Mouse (Mus musculus) liver, embryonic 11.5 days (tissue): ENCODE results near the gene Apoa5. TPM values are rescaled to one million over a fixed set of nuclear protein-coding genes. Genes with fewer than 3 reads are reported as not detected.
A peak's percentile ranks its signal among the peaks of the same experiment; 100 is the strongest.

Source experiments
- ATAC-seq: fragments of 200-750 bp; cut with Nextera tagmentation; replicated peaks from 2 replicates; pipeline ENCODE4 v1.8.0; 2017; ENCODE audit warnings: moderate number of reproducible peaks, mild to moderate bottlenecking, moderate TSS enrichment, moderate library complexity; ENCODE audit not compliant: low FRiP score
- DNase-seq: peaks from one replicate; pipeline ENCODE4 v3.0.0-alpha.2; 2017; ENCODE audit warnings: low spot score
- H3K27ac ChIP-seq: fragments of 300-500 bp; sonication (generic); 2 replicates; pipeline ENCODE4 v1.5.1; 2014; ENCODE audit warnings: mild to moderate bottlenecking, low read depth, low read length, control low read depth
- H3K27me3 ChIP-seq: fragments of 300-500 bp; sonication (generic); replicated peaks from 2 replicates; pipeline ENCODE4 v1.6.1; 2014; ENCODE audit warnings: low read length, mixed read lengths; ENCODE audit not compliant: control insufficient read depth, insufficient read depth
- H3K36me3 ChIP-seq: fragments of 300-500 bp; sonication (generic); 2 replicates; pipeline ENCODE4 v1.6.1; 2014; ENCODE audit warnings: mild to moderate bottlenecking, low read length, moderate library complexity, mixed read lengths; ENCODE audit not compliant: control insufficient read depth, insufficient read depth
- H3K4me1 ChIP-seq: fragments of 300-500 bp; sonication (generic); replicated peaks from 2 replicates; pipeline ENCODE4 v1.6.1; 2014; ENCODE audit warnings: low read length, mixed read lengths; ENCODE audit not compliant: control insufficient read depth, insufficient read depth
- H3K4me2 ChIP-seq: fragments of 300-500 bp; sonication (generic); 2 replicates; pipeline ENCODE4 v1.6.1; 2014; ENCODE audit warnings: mild to moderate bottlenecking, control low read depth, moderate library complexity
- H3K4me3 ChIP-seq: fragments of 300-500 bp; sonication (generic); 2 replicates; pipeline ENCODE4 v1.5.1; 2014; ENCODE audit warnings: low read depth, low read length, control low read depth
- H3K9ac ChIP-seq: fragments of 300-500 bp; sonication (generic); 2 replicates; pipeline ENCODE4 v1.6.1; 2014; ENCODE audit warnings: low read depth, low read length, control low read depth
- H3K9me3 ChIP-seq: fragments of 300-500 bp; sonication (generic); 2 replicates; pipeline ENCODE4 v1.6.1; 2016; ENCODE audit warnings: low read length, inconsistent platforms, mixed read lengths; ENCODE audit not compliant: control insufficient read depth
- whole genome bisulfite sequencing: fragments of 180-500 bp; shearing (Covaris S2); extraction: QIAGEN DNeasy Blood & Tissue Kit; methylation state at CpG from one replicate; pipeline ENCODE4 v1.1.7; 2014; 5-methylcytosine and 5-hydroxymethylcytosine counted together
- polyA plus RNA-seq: library from polyadenylated mRNA; unstranded; fragments of >200 nt; fragmentation: Nextera tagmentation; extraction: Ambion mirVana; gene quantifications from 2 replicates; pipeline ENCODE4 v1.2.1, GENCODE M21; 2014

The Apoa5 gene
- polyA plus RNA-seq, 1 experiment from 2014 or later, result 0.21 TPM

DNA sequence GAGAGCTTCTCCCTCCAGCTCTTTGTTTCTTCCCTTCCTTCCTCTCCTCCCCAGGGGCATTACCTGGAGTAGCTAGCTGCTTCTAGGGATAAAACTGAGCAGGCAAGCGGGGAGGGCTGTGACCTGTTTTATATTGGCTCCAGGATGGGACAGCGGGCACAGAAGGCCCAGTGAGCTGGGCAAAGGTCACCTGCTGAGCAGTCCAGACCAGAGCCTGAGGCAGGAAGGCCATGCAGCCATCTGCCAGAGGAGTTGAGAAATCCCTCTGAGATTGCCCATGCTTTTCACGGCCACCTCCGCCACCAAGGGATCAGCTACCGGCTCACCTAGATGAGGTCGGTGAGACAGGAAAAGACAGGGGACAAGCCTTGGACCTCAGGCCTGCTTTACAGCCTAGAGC lies 33.2 kb upstream of the Apoa5 start:
- H3K9ac ChIP-seq, result no peak overlapping the region
- DNase-seq (no peak), ATAC-seq (no peak)
- WGBS, result 81% methylated on average over 6 of the region's 6 CpGs
- no peak overlapping the region for H3K27ac ChIP-seq
- H3K4me1 ChIP-seq, result peaks cover 6% of the 10 kb centered on the region; the same call in 1 of the 2 replicates
- no peak overlapping the region for H3K4me2 ChIP-seq
- no peaks in the 10 kb centered on the region for H3K9me3 ChIP-seq
- no peak overlapping the region for H3K4me3 ChIP-seq
- no peaks in the 10 kb centered on the region; the same call in none of the 2 replicates for H3K27me3 ChIP-seq
- H3K36me3 ChIP-seq, result no peaks in the 10 kb centered on the region

DNA sequence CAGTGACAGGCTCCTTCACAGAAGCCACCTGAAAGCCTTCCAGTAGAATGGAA lies 33.0 kb upstream of the Apoa5 start, which contains the start of gene Apoc3:
Apoc3 (minus strand) TSS at position 41 of the 53 bp plus-strand sequence.
- Histone ChIP-seq H3K9ac (no peak within 1 kb of the TSS), H3K4me3 (no peak within 1 kb of the TSS), H3K27me3 (no peaks in the 10 kb centered on the region; the same call in none of the 2 replicates), H3K27ac (no peak within 1 kb of the TSS), H3K4me2 (no peak within 1 kb of the TSS), H3K9me3 (no peaks in the 10 kb centered on the region), H3K4me1 (peaks cover 5% of the 10 kb centered on the region; the same call in 1 of the 2 replicates), H3K36me3 (no peaks in the 10 kb centered on the region)
- DNase-seq (no peak), ATAC-seq (no peak)

DNA sequence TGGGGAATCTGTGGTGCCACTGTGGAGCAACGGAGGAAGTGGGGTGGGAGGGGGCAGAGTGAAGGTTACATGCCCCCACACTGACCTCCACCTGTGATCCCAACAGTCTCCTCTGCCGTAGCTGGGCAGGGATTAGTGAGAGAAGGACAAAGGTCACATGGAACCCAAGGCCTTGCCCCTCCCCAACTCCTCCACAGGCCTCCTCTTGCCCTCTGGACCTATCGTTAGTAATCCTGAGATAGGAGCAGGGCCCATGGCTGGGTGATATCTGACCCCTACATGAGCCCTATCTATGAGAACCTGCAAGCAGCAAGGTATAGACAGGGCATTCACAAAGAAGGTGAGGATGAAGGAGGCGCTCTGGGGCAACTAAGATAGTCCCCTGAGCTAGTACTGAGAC lies 32.8 kb upstream of the Apoa5 start:
- H3K4me1 ChIP-seq, result peaks cover 4% of the 10 kb centered on the region; the same call in 1 of the 2 replicates
- H3K36me3 ChIP-seq, result no peaks in the 10 kb centered on the region
- H3K27me3 ChIP-seq, result no peaks in the 10 kb centered on the region; the same call in none of the 2 replicates
- peak; percentile 76 for ATAC-seq
- H3K4me2 ChIP-seq, result no peak overlapping the region
- 36% methylated on average over 4 of the region's 4 CpGs for WGBS
- H3K4me3 ChIP-seq, result no peak overlapping the region
- H3K9me3 ChIP-seq, result no peaks in the 10 kb centered on the region
- H3K9ac ChIP-seq, result no peak overlapping the region
- no peak overlapping the region for H3K27ac ChIP-seq
- no peak for DNase-seq

DNA sequence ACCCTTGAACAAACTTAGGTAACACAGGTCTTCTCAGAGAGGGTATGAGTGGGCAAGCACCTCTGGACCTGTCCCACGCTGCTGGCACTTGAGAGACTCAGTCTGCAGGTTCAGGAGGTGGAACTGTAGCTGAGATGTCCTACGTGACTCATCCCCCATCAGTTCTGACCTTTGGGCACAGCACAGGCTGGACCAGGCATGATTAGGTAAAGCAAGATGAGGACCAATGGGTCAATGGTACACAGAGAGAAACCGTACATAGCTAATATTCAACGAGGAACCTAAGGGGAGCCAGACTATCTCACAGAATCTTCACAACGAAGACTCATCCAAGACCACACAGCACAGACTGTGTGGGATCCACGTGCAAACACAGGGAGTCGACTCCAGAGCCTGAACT lies 29.6 kb upstream of the Apoa5 start:
- ATAC-seq, result no peak

DNA sequence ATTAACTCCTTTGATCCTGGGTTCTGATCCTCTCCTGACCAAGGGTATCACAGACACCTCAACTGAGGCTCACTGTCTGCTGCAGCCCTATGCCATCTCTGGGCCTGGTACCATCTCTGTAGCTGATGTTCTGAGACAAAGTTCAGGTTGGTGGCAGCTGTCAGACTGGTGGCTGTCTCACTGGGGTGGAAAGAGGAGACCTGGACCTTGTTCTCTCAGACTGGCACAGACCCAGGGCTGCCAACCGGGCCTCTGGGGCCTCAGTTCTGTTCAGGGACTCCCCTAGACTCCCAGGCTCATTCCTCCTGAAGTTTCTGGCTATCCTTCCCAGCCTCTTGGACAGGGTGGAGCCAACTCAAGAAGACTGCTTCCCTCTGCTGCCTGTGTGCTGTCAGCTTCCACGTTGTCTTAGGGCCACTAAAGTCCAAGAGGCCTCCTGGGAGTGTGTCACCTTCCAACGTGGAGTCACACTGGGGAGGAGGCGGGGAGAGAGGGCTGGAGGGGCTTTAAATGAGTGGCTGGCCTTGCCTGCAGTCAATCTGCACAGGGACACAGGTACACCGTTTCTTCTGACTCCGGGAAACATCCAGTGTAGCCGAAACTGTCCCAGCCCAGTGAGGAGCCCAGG lies 27.8 kb upstream of the Apoa5 start, which contains the start of gene Apoa4:
Apoa4 (plus strand) TSS at position 171 of the 628 bp plus-strand sequence.
- Histone ChIP-seq H3K27ac (no peak within 1 kb of the TSS), H3K36me3 (no peaks in the 10 kb centered on the region), H3K9me3 (no peaks in the 10 kb centered on the region), H3K4me3 (no peak within 1 kb of the TSS), H3K4me1 (peaks cover under 1% of the 10 kb centered on the region; the same call in 1 of the 2 replicates), H3K9ac (no peak within 1 kb of the TSS), H3K4me2 (no peak within 1 kb of the TSS), H3K27me3 (no peaks in the 10 kb centered on the region)
- ATAC-seq (no peak), DNase-seq (no peak)
- WGBS, result 61% methylated on average over 7 of the region's 7 CpGs

More for the DNA sequence above, 29.6 kb upstream of the Apoa5 start:
- Histone ChIP-seq H3K4me1 (peaks cover 4% of the 10 kb centered on the region; the same call in 1 of the 2 replicates), H3K9me3 (no peaks in the 10 kb centered on the region), H3K9ac (no peak overlapping the region), H3K4me2 (no peak overlapping the region), H3K36me3 (no peaks in the 10 kb centered on the region), H3K27ac (no peak overlapping the region), H3K4me3 (no peak overlapping the region), H3K27me3 (no peaks in the 10 kb centered on the region)
- no peak for DNase-seq
- WGBS, result 78% methylated on average over 7 of the region's 7 CpGs

DNA sequence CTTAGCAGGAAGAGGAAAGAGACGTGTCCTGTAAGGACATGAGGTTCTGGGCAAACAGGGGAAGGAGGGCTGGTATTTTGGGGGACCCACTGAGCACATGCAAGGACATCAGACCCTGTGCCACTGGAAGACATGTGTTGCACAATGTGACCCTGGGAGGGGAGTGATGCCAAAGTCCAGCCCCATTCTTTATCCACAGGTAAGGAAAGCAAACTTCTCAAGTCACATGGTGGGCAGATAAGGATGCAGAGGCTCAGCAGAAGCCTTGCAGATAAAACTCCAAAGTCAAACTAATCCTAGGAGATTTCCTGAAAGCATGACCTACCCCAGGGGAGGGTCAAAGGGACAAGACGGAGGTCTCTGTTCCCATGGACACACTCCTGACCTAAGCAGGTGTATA lies 26.6 kb upstream of the Apoa5 start:
- Histone ChIP-seq H3K4me1 (no peaks in the 10 kb centered on the region; the same call in 1 of the 2 replicates), H3K9me3 (no peaks in the 10 kb centered on the region), H3K4me2 (no peak overlapping the region), H3K27me3 (no peaks in the 10 kb centered on the region), H3K9ac (no peak overlapping the region), H3K36me3 (no peaks in the 10 kb centered on the region), H3K27ac (no peak overlapping the region), H3K4me3 (no peak overlapping the region)
- ATAC-seq (no peak), DNase-seq (no peak)
- WGBS, result 66% methylated on average over 2 of the region's 2 CpGs

DNA sequence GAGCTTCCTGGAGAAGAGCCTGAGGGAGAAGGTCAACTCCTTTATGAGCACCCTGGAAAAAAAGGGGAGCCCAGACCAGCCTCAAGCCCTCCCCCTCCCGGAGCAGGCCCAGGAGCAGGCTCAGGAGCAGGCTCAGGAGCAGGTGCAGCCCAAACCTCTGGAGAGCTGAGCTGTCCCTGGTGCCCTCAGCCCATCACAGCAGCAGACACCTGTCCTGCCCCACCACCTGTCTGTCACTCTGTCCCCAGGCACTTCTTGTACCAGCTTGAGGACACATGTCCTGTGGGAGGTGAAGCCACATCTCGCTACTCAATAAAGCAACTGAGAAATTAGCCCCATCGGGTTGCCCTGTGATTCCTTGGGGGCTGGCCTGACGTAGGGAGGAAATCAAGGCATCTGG lies 25.3 kb upstream of the Apoa5 start:
- no peaks in the 10 kb centered on the region for H3K9me3 ChIP-seq
- no peaks in the 10 kb centered on the region for H3K36me3 ChIP-seq
- 80% methylated on average over 4 of the region's 4 CpGs for WGBS
- H3K4me2 ChIP-seq, result no peak overlapping the region
- no peak for DNase-seq
- H3K27me3 ChIP-seq, result no peaks in the 10 kb centered on the region
- H3K27ac ChIP-seq, result no peak overlapping the region
- no peak overlapping the region for H3K9ac ChIP-seq
- no peak for ATAC-seq
- H3K4me1 ChIP-seq, result no peaks in the 10 kb centered on the region; the same call in 1 of the 2 replicates
- no peak overlapping the region for H3K4me3 ChIP-seq

DNA sequence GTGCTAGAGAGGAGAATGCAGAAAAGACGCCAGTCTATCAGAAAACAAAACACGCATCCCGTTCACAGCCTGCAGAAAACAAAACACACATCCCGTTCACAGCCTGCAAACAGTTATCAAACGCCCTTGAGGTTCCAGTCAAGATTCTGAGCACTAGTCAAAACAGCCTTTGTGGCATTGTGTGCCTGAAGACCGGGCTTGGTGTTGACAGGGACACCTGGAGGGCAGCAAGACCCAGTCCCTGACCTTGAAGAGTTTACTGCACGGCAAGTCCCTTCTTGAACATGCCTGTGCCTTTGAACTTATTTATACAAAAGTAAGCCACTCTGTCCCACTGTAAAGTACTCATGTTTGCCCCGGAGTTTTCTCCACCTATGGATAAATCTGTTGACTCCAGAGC lies 24.8 kb upstream of the Apoa5 start:
- 71% methylated on average over 8 of the region's 8 CpGs for WGBS
- no peak overlapping the region for H3K27ac ChIP-seq

DNA sequence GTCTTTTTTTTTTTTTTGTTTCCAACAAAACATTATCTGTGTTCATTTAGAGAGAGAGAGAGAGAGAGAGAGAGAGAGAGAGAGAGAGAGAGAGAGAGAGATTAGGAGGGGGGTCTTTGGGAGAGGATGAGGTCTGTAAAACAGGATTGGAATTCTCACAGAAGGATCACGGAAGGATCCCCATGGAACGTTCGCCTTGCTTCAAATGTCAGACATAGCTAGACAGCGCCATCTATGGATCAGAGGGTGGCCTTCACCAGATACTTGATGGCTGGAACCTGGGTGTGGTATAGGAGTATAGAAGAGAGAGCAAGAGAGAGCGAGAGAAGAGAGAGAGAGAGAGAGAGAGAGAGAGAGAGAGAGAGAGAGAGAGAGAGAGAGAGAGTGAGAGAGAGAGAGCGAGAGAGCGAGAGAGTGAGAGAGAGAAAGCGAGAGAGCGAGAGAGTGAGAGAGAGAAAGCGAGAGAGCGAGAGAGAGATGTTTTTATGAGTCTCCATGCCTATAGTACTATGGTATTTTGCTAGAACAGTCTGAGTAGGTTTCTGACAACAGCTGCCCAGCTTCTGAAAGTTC lies 21.6 kb upstream of the Apoa5 start:
- ATAC-seq, result no peak; the same call in 1 of the 2 replicates
- Histone ChIP-seq H3K27ac (no peak overlapping the region), H3K27me3 (no peaks in the 10 kb centered on the region), H3K4me3 (no peak overlapping the region), H3K9ac (no peak overlapping the region), H3K4me1 (no peaks in the 10 kb centered on the region), H3K36me3 (no peaks in the 10 kb centered on the region), H3K4me2 (peak overlapping the region; percentile 26; the same call in 1 of the 2 replicates), H3K9me3 (no peaks in the 10 kb centered on the region)
- WGBS, result 29% methylated on average over 11 of the region's 11 CpGs
- no peak for DNase-seq

More for the DNA sequence above, 24.8 kb upstream of the Apoa5 start:
- H3K36me3 ChIP-seq, result no peaks in the 10 kb centered on the region
- ATAC-seq (no peak), DNase-seq (no peak)
- H3K27me3 ChIP-seq, result no peaks in the 10 kb centered on the region
- H3K4me3 ChIP-seq, result no peak overlapping the region
- H3K4me2 ChIP-seq, result no peak overlapping the region
- no peaks in the 10 kb centered on the region for H3K4me1 ChIP-seq
- no peaks in the 10 kb centered on the region for H3K9me3 ChIP-seq
- no peak overlapping the region for H3K9ac ChIP-seq
